Mouse (Mus musculus) liver, embryonic 12.5 days (tissue): Measurements from ENCODE around the gene Bcap31. TPM values are rescaled to one million over a fixed set of nuclear protein-coding genes. Genes with fewer than 3 reads are reported as not detected.
"Not testable (repeated sequence)": the region's sequence is repeated elsewhere in the genome, so short reads cannot be mapped to it uniquely, and the experiment has no call there.

Experiments used
- ATAC-seq: fragments of 200-750 bp; cut with Nextera tagmentation; 2 replicates; pipeline ENCODE4 v1.8.0; 2017; ENCODE audit warnings: moderate number of reproducible peaks, mild to moderate bottlenecking, moderate library complexity
- H3K27ac ChIP-seq: fragments of 300-500 bp; sonication (generic); 2 replicates; pipeline ENCODE4 v1.5.1; 2016; ENCODE audit warnings: mild to moderate bottlenecking
- H3K27me3 ChIP-seq: fragments of 300-500 bp; sonication (generic); replicated peaks from 2 replicates; pipeline ENCODE4 v1.6.1; 2016; ENCODE audit warnings: mild to moderate bottlenecking, moderate library complexity
- H3K36me3 ChIP-seq: fragments of 300-500 bp; sonication (generic); 2 replicates; pipeline ENCODE4 v1.6.1; 2016; ENCODE audit warnings: mild to moderate bottlenecking, moderate library complexity
- H3K4me1 ChIP-seq: fragments of 300-500 bp; sonication (generic); 2 replicates; pipeline ENCODE4 v1.6.1; 2016
- H3K4me2 ChIP-seq: fragments of 300-500 bp; sonication (generic); 2 replicates; pipeline ENCODE4 v1.6.1; 2016; ENCODE audit warnings: mild to moderate bottlenecking, moderate library complexity
- H3K4me3 ChIP-seq: fragments of 300-500 bp; sonication (generic); 2 replicates; pipeline ENCODE4 v1.5.1; 2016; ENCODE audit warnings: mild to moderate bottlenecking, moderate library complexity
- H3K9ac ChIP-seq: fragments of 300-500 bp; sonication (generic); 2 replicates; pipeline ENCODE4 v1.6.1; 2016; ENCODE audit warnings: mild to moderate bottlenecking, moderate library complexity
- H3K9me3 ChIP-seq: fragments of 300-500 bp; sonication (generic); replicated peaks from 2 replicates; pipeline ENCODE4 v1.6.1; 2016; ENCODE audit warnings: mild to moderate bottlenecking, moderate library complexity
- WGBS: fragments of 180-500 bp; shearing (Covaris S2); methylation state at CpG from one replicate; pipeline ENCODE4 v1.1.7; 2016; ENCODE audit not compliant: insufficient replicate concordance; 5-methylcytosine and 5-hydroxymethylcytosine counted together
- polyA plus RNA-seq: library from polyadenylated mRNA; unstranded; fragments of >200 nt; fragmentation: Nextera tagmentation; extraction: Ambion mirVana; gene quantifications from 2 replicates; pipeline ENCODE4 v1.2.1, GENCODE M21; 2016

The Bcap31 gene
- polyA plus RNA-seq = 173 and 175 TPM in 2 replicates

DNA sequence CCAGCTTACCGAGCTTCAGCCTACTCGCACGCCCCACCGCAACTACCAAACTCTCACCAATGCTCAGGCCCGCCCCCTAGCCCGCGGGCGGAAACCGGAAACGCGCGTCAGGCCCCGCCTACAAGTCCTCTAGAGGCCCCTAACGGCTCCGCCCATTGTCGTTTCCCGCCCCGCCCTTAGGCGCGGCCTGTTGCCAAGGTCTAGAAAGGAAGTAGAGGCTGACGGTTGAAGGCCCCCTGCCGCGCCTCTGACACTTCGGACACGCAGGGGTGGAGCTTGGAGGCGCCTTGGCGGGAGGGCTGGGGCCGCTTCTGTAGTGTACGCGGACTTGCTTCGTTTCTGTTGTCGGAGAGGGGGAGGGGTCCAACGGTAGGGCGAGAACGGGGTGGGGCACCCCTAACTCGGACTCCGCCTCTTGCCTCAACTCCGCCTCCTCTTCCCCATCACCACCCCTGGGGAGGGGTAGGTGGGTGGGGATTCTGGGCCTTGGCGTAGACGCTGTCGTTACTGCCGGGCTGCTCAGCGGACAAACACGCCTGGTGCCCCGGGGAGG lies at the start of gene Bcap31, which contains the start of gene Abcd1:
Bcap31 (minus strand) TSS at position 67 of the 553 bp plus-strand sequence.
Abcd1 (plus strand) TSS at position 489 of the 553 bp plus-strand sequence.
- peak within 1 kb of the TSS; percentile 68 for H3K4me3 ChIP-seq
- peak within 1 kb of the TSS; percentile 78 for H3K9ac ChIP-seq
- 11% methylated on average over 37 of the region's 45 CpGs for WGBS
- peaks cover 41% of the 10 kb centered on the region for H3K4me1 ChIP-seq
- H3K27ac ChIP-seq = peak within 1 kb of the TSS; percentile 94
- H3K4me2 ChIP-seq = peak within 1 kb of the TSS; percentile 85
- peak; percentile 89 for ATAC-seq
- no peaks in the 10 kb centered on the region for H3K27me3 ChIP-seq
- H3K9me3 ChIP-seq = no peaks in the 10 kb centered on the region
- H3K36me3 ChIP-seq = peaks cover 24% of the 10 kb centered on the region

DNA sequence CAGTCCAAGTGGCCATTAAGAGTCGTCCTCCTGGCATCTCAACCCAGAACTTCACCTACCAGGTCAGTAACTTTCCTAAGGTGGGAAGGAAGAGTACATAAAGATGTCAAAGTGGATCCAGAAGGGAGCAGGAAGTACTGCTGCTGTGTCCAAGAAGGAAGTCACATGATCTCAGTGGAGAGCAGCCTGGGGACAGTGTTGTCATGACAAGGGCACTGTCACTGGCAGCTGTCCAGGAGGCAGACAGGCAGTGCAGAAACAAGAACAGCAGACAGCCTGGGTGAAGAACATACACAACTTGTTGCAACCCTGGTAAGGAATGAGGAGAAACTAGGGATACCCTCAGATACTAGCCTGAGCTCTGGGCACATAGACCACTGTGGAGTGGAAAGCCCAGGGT lies 49.3 kb upstream of the Bcap31 start:
- Histone ChIP-seq H3K27me3 (peaks cover 9% of the 10 kb centered on the region; the same call in 1 of the 2 replicates), H3K27ac (no peak overlapping the region), H3K4me2 (no peak overlapping the region), H3K36me3 (no peaks in the 10 kb centered on the region), H3K9ac (no peak overlapping the region), H3K4me3 (no peak overlapping the region), H3K9me3 (no peaks in the 10 kb centered on the region), H3K4me1 (no peaks in the 10 kb centered on the region)
- whole genome bisulfite sequencing = 36% methylated on average over 1 of the region's 1 CpGs
- no peak for ATAC-seq

- 78% methylated on average over 13 of the region's 13 CpGs for WGBS
- Histone ChIP-seq H3K9me3 (no peaks in the 10 kb centered on the region), H3K4me1 (no peaks in the 10 kb centered on the region), H3K27ac (no peak overlapping the region), H3K4me2 (no peak overlapping the region), H3K36me3 (no peaks in the 10 kb centered on the region), H3K27me3 (peaks cover 36% of the 10 kb centered on the region), H3K4me3 (no peak overlapping the region), H3K9ac (no peak overlapping the region)
- ATAC-seq = no peak
Observed at GRCm38 (mm10) chrX:73758611-73759290, 42.8 kb upstream of the Bcap31 start.

GRCm38 (mm10) chrX:73756334-73757140 lies 40.6 kb upstream of the Bcap31 start, which contains the start of gene Plxnb3:
Plxnb3 (plus strand) TSS chrX:73757090.
- no peak within 1 kb of the TSS for H3K27ac ChIP-seq
- H3K27me3 ChIP-seq = peaks cover 28% of the 10 kb centered on the region
- H3K36me3 ChIP-seq = no peaks in the 10 kb centered on the region
- ATAC-seq = no peak
- WGBS = 66% methylated on average over 4 of the region's 5 CpGs
- no peak within 1 kb of the TSS for H3K9ac ChIP-seq
- no peaks in the 10 kb centered on the region for H3K4me1 ChIP-seq
- H3K4me3 ChIP-seq = no peak within 1 kb of the TSS
- no peak within 1 kb of the TSS for H3K4me2 ChIP-seq
- no peaks in the 10 kb centered on the region for H3K9me3 ChIP-seq

DNA sequence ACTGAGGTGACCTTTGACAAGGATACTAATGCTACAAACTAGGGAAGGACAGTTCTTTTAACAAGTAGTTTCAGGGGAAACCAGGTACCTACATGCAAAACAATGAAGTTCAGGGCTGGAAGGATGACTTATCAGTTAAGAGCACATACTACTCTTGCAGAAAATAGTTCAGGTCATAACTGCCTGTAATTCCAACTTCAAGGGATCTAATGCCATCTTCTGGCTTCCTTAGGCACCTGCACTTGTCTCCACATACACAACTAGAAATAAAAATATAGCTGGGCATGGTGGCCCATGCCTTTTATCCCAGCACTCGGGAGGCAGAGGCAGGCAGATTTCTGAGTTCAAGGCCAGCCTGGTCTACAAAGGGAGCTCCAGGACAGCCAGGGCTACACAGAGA lies 33.0 kb upstream of the Bcap31 start:
- Histone ChIP-seq H3K27me3 (no peaks in the 10 kb centered on the region), H3K27ac (no peak overlapping the region), H3K9me3 (no peaks in the 10 kb centered on the region), H3K4me2 (no peak overlapping the region), H3K4me1 (no peaks in the 10 kb centered on the region), H3K4me3 (no peak overlapping the region), H3K36me3 (no peaks in the 10 kb centered on the region), H3K9ac (no peak overlapping the region)
- no peak for ATAC-seq
- 67% methylated on average over 1 of the region's 1 CpGs for WGBS

- Histone ChIP-seq H3K4me2 (no peak overlapping the region), H3K9ac (no peak overlapping the region), H3K4me3 (no peak overlapping the region), H3K27me3 (no peaks in the 10 kb centered on the region), H3K36me3 (no peaks in the 10 kb centered on the region), H3K4me1 (no peaks in the 10 kb centered on the region), H3K9me3 (no peaks in the 10 kb centered on the region), H3K27ac (no peak overlapping the region)
- no peak for ATAC-seq
- 53% methylated on average over 1 of the region's 1 CpGs for WGBS
Observed at GRCm38 (mm10) chrX:73744774-73745481, 29.0 kb upstream of the Bcap31 start.

GRCm38 (mm10) chrX:73739841-73740240 lies 23.9 kb upstream of the Bcap31 start:
- H3K9ac ChIP-seq, H3K4me1 ChIP-seq, H3K36me3 ChIP-seq, H3K27ac ChIP-seq, H3K27me3 ChIP-seq, ATAC-seq, H3K9me3 ChIP-seq, H3K4me3 ChIP-seq, H3K4me2 ChIP-seq: not testable (repeated sequence)
- 76% methylated on average over 7 of the region's 7 CpGs for WGBS

GRCm38 (mm10) chrX:73739151-73739550 lies 23.2 kb upstream of the Bcap31 start:
- peaks cover 4% of the 10 kb centered on the region; the same call in 1 of the 2 replicates for H3K36me3 ChIP-seq
- no peak overlapping the region for H3K27ac ChIP-seq
- H3K9me3 ChIP-seq = no peaks in the 10 kb centered on the region
- ATAC-seq = no peak
- peaks cover 7% of the 10 kb centered on the region; the same call in 1 of the 2 replicates for H3K27me3 ChIP-seq
- WGBS = 48% methylated on average over 5 of the region's 5 CpGs
- no peak overlapping the region for H3K9ac ChIP-seq
- H3K4me3 ChIP-seq = no peak overlapping the region
- H3K4me2 ChIP-seq = no peak overlapping the region
- H3K4me1 ChIP-seq = no peaks in the 10 kb centered on the region

- Histone ChIP-seq H3K4me2 (no peak overlapping the region), H3K9me3 (no peaks in the 10 kb centered on the region), H3K4me3 (no peak overlapping the region), H3K4me1 (no peaks in the 10 kb centered on the region), H3K27ac (no peak overlapping the region), H3K9ac (no peak overlapping the region), H3K27me3 (peaks cover 7% of the 10 kb centered on the region; the same call in 1 of the 2 replicates), H3K36me3 (peaks cover 7% of the 10 kb centered on the region; the same call in 1 of the 2 replicates)
- no peak for ATAC-seq
- 56% methylated on average over 1 of the region's 1 CpGs for WGBS
Observed at GRCm38 (mm10) chrX:73738155-73738554, 22.2 kb upstream of the Bcap31 start.

GRCm38 (mm10) chrX:73730908-73731307 lies 14.9 kb upstream of the Bcap31 start:
- Histone ChIP-seq H3K9ac (no peak overlapping the region), H3K36me3 (peaks cover 25% of the 10 kb centered on the region), H3K27me3 (peaks cover under 1% of the 10 kb centered on the region; the same call in 1 of the 2 replicates), H3K27ac (no peak overlapping the region), H3K9me3 (no peaks in the 10 kb centered on the region), H3K4me1 (no peaks in the 10 kb centered on the region), H3K4me3 (no peak overlapping the region), H3K4me2 (no peak overlapping the region)
- 33% methylated on average over 1 of the region's 1 CpGs for WGBS
- ATAC-seq = no peak

- Histone ChIP-seq H3K4me2 (peak overlapping the region; percentile 85), H3K36me3 (peaks cover 8% of the 10 kb centered on the region; the same call in 1 of the 2 replicates), H3K4me3 (peak overlapping the region; percentile 68; the same call in 1 of the 2 replicates), H3K27me3 (no peaks in the 10 kb centered on the region), H3K9ac (peak overlapping the region; percentile 39), H3K27ac (0 out of 2 replicates have a peak overlapping the region, but pooled peaks have one; percentile 48), H3K4me1 (peaks cover 41% of the 10 kb centered on the region), H3K9me3 (no peaks in the 10 kb centered on the region)
- ATAC-seq = no peak
- 39% methylated on average over 5 of the region's 5 CpGs for WGBS
Observed at GRCm38 (mm10) chrX:73718686-73719362, 2.8 kb upstream of the Bcap31 start.
